Mouse (Mus musculus): ENCODE measurements around the gene Wipf1. TPM values are rescaled to one million over a fixed set of nuclear protein-coding genes. Genes with fewer than 3 reads are reported as not detected.

The Wipf1 gene
- total and polyA plus RNA-seq, 2 experiments from 2014 or later, result 1.8 to 2.4 TPM

- ATAC-seq (ENCODE audit: low FRiP score) (no peak), DNase-seq (ENCODE audit: low spot score) (peak; percentile 24)
- Histone ChIP-seq H3K4me2 (ENCODE audit: low read depth, low read length, poor library complexity, severe bottlenecking) (no peak overlapping the region), H3K36me3 (ENCODE audit: insufficient read depth, low read length) (no peaks in the 10 kb centered on the region), H3K27ac (ENCODE audit: low read depth, low read length) (no peak overlapping the region), H3K4me3 (ENCODE audit: low read depth, low read length) (no peak overlapping the region), H3K9me3 (ENCODE audit: low read length) (no peaks in the 10 kb centered on the region), H3K9ac (replicated peaks; ENCODE audit: low read length, poor library complexity, severe bottlenecking) (no peak overlapping the region), H3K27me3 (ENCODE audit: insufficient read depth, low read length) (no peaks in the 10 kb centered on the region), H3K4me1 (ENCODE audit: insufficient read depth, low read length) (no peaks in the 10 kb centered on the region)
- no peak for TF ChIP-seq CTCF (IDR thresholded peaks at IDR 0.05)
- 73% methylated on average over 21 of the region's 21 CpGs for WGBS
These were observed 100.6 kb downstream of the Wipf1 start for GRCm38 (mm10) chr2:73428803-73429468.

- Histone ChIP-seq H3K27ac (ENCODE audit: low read depth, low read length) (no peak overlapping the region), H3K9me3 (ENCODE audit: low read length) (no peaks in the 10 kb centered on the region), H3K4me2 (ENCODE audit: low read depth, low read length, poor library complexity, severe bottlenecking) (no peak overlapping the region), H3K4me3 (ENCODE audit: low read depth, low read length) (no peak overlapping the region), H3K27me3 (ENCODE audit: insufficient read depth, low read length) (no peaks in the 10 kb centered on the region), H3K4me1 (ENCODE audit: insufficient read depth, low read length) (no peaks in the 10 kb centered on the region), H3K36me3 (ENCODE audit: insufficient read depth, low read length) (no peaks in the 10 kb centered on the region), H3K9ac (replicated peaks; ENCODE audit: low read length, poor library complexity, severe bottlenecking) (no peak overlapping the region)
- WGBS, result 48% methylated on average over 1 of the region's 1 CpGs
- ATAC-seq (ENCODE audit: low FRiP score), result no peak
- peak; percentile 48 for DNase-seq (ENCODE audit: low spot score)
- TF ChIP-seq CTCF (IDR thresholded peaks at IDR 0.05), result peak; percentile 60
These were observed 102.2 kb downstream of the Wipf1 start for GRCm38 (mm10) chr2:73427293-73427692.

- H3K27me3 ChIP-seq (ENCODE audit: insufficient read depth, low read length), result no peaks in the 10 kb centered on the region
- 91% methylated on average over 14 of the region's 14 CpGs for WGBS
- no peak for TF ChIP-seq CTCF (IDR thresholded peaks at IDR 0.05)
These were observed 103.7 kb downstream of the Wipf1 start for GRCm38 (mm10) chr2:73425822-73426221.

GRCm38 (mm10) chr2:73419730-73420129, 109.8 kb downstream of the Wipf1 start:
- no peaks in the 10 kb centered on the region for H3K27me3 ChIP-seq (ENCODE audit: insufficient read depth, low read length)
- no peaks in the 10 kb centered on the region for H3K9me3 ChIP-seq (ENCODE audit: low read length)
- no peak overlapping the region for H3K4me2 ChIP-seq (ENCODE audit: low read depth, low read length, poor library complexity, severe bottlenecking)
- no peak overlapping the region for H3K9ac ChIP-seq (replicated peaks; ENCODE audit: low read length, poor library complexity, severe bottlenecking)
- H3K27ac ChIP-seq (ENCODE audit: low read depth, low read length), result no peak overlapping the region
- no peaks in the 10 kb centered on the region for H3K36me3 ChIP-seq (ENCODE audit: insufficient read depth, low read length)
- ATAC-seq (ENCODE audit: low FRiP score) (no peak), DNase-seq (ENCODE audit: low spot score) (no peak)
- no peak for TF ChIP-seq CTCF (IDR thresholded peaks at IDR 0.05)
- H3K4me1 ChIP-seq (ENCODE audit: insufficient read depth, low read length), result 0 out of 2 replicates have a peak, but pooled peaks cover 3% of the 10 kb centered on the region
- WGBS, result 38% methylated on average over 7 of the region's 7 CpGs
- no peak overlapping the region for H3K4me3 ChIP-seq (ENCODE audit: low read depth, low read length)

More at GRCm38 (mm10) chr2:73425822-73426221, 103.7 kb downstream of the Wipf1 start:
- Histone ChIP-seq H3K9ac (replicated peaks; ENCODE audit: low read length, poor library complexity, severe bottlenecking) (no peak overlapping the region), H3K4me1 (ENCODE audit: insufficient read depth, low read length) (no peaks in the 10 kb centered on the region), H3K27ac (ENCODE audit: low read depth, low read length) (no peak overlapping the region), H3K4me3 (ENCODE audit: low read depth, low read length) (no peak overlapping the region), H3K36me3 (ENCODE audit: insufficient read depth, low read length) (no peaks in the 10 kb centered on the region), H3K9me3 (ENCODE audit: low read length) (no peaks in the 10 kb centered on the region), H3K4me2 (ENCODE audit: low read depth, low read length, poor library complexity, severe bottlenecking) (no peak overlapping the region)
- ATAC-seq (ENCODE audit: low FRiP score) (no peak), DNase-seq (ENCODE audit: low spot score) (no peak)

- ATAC-seq (ENCODE audit: low FRiP score) (no peak), DNase-seq (ENCODE audit: low spot score) (peak; percentile 18)
- WGBS, result 49% methylated on average over 4 of the region's 4 CpGs
These were observed 110.2 kb downstream of the Wipf1 start for GRCm38 (mm10) chr2:73419285-73419684.

GRCm38 (mm10) chr2:73415892-73416291, 113.6 kb downstream of the Wipf1 start:
- DNase-seq (ENCODE audit: low spot score), result no peak
- Histone ChIP-seq H3K4me3 (ENCODE audit: low read depth, low read length) (no peak overlapping the region), H3K9ac (replicated peaks; ENCODE audit: low read length, poor library complexity, severe bottlenecking) (no peak overlapping the region), H3K27me3 (ENCODE audit: insufficient read depth, low read length) (no peaks in the 10 kb centered on the region), H3K4me2 (ENCODE audit: low read depth, low read length, poor library complexity, severe bottlenecking) (no peak overlapping the region), H3K36me3 (ENCODE audit: insufficient read depth, low read length) (no peaks in the 10 kb centered on the region), H3K27ac (ENCODE audit: low read depth, low read length) (no peak overlapping the region), H3K4me1 (ENCODE audit: insufficient read depth, low read length) (0 out of 2 replicates have a peak, but pooled peaks cover 3% of the 10 kb centered on the region), H3K9me3 (ENCODE audit: low read length) (no peaks in the 10 kb centered on the region)
- no peak for ATAC-seq (ENCODE audit: low FRiP score)
- WGBS, result 61% methylated on average over 5 of the region's 5 CpGs
- TF ChIP-seq CTCF (IDR thresholded peaks at IDR 0.05), result no peak

More at GRCm38 (mm10) chr2:73419285-73419684, 110.2 kb downstream of the Wipf1 start:
- TF ChIP-seq CTCF (IDR thresholded peaks at IDR 0.05), result peak; percentile 42
- H3K27me3 ChIP-seq (ENCODE audit: insufficient read depth, low read length), result no peaks in the 10 kb centered on the region
- H3K9ac ChIP-seq (replicated peaks; ENCODE audit: low read length, poor library complexity, severe bottlenecking), result no peak overlapping the region
- no peaks in the 10 kb centered on the region for H3K9me3 ChIP-seq (ENCODE audit: low read length)
- H3K4me1 ChIP-seq (ENCODE audit: insufficient read depth, low read length), result 0 out of 2 replicates have a peak, but pooled peaks cover 3% of the 10 kb centered on the region
- no peaks in the 10 kb centered on the region for H3K36me3 ChIP-seq (ENCODE audit: insufficient read depth, low read length)
- H3K27ac ChIP-seq (ENCODE audit: low read depth, low read length), result no peak overlapping the region
- H3K4me3 ChIP-seq (ENCODE audit: low read depth, low read length), result no peak overlapping the region
- no peak overlapping the region for H3K4me2 ChIP-seq (ENCODE audit: low read depth, low read length, poor library complexity, severe bottlenecking)
